Mouse (Mus musculus) ES-CJ7 (cell line): Measurements from ENCODE around the gene Oas1e.

Source experiments
- DNase-seq: peaks from one replicate; pipeline ENCODE4 v3.0.0; 2011; ENCODE audit warnings: low read depth, low spot score

Oas1e gene

DNA sequence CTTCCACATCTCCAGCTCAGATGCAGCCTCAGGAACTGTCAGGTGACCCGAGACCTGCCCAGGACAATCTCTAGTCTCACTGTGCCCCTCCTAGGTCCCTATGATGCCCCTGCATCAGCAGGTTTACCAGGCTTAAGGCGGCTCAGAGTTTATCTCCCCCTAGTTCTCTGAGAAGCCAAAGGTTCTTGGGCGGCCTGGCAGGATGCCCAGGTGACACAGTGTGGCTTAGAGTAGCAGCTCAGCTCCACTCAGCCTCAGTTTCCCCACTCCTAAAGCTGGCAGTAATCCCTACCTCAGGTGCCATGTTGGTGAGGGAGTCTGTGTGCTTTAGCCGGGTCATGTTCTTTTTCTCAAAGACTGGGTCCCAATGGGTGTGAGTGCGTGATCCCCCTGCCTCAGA, 18.5 kb downstream of the Oas1e start:
- DNase-seq: no peak

DNA sequence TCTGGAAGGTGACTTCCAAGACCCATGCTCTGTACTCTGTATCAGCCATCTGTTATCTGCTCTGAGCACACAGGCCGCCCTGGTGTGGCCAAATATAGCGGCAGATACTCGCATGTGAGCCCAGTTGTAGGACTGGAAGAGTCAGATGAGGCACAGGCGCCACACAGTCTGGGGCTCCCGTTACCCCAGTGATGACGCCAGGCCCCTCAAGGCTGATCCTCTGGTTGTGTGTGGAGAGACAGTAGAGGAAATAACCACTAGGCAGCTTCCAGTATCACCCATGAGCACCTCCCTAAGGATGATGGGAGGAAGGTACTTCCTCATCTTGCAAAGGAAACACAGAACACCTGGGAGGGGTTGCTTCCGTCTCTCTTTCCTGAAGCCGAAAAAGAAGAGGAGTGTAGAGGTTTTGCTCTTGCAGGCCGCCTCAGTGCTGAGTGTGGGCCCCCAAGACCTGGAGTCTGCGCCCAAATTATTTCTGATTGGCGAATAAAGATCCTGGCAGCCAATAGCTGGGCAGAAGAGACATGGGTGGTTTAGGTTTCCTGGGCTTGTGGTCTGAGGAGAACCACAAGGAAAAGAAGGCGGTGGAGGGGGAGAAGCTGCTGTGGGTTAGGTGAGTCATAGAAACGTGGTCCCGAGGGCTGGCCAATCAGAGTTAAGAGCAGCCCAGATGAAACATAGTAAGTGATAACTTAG, 19.9 kb downstream of the Oas1e start:
- DNase-seq: no peak

DNA sequence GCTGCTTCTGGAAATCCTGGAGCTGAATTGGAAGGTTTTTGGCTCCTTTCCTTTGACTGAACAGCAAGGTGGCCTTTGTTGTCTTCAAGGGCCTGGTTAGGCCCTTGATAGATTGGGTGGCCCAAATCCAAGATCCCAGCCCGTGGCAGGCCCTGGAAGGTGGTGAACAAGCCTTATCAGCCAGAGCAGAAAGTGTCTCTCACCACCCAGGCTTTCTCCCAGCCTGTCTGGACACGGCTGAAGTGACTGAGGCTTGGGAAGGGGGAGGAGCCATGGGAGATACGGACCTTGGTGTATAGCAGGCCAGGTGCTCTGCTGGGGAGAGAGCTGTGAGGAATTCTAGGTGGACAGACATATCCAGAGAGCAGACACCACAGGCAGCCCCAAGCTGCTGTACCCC, 25.9 kb downstream of the Oas1e start:
- no peak for DNase-seq

DNA sequence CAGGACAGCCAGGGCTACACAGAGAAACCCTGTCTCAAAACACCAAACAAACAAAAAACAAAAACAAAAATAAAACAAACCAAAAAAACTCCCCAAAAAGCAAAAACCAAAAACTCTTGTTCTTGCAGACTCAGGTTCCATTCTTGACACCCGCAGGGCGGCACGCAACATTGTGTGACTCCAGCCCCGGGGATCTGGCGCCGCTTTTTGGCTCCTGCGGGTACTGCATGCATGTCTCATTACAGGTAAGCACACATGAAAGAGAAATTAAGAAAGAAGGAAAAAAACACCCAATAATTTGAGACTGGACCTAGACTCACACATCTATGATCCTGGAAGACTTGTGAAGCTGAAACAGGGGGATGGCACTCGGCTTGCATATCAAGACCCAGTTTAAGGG, 30.3 kb downstream of the Oas1e start:
- peak; percentile 53 for DNase-seq

DNA sequence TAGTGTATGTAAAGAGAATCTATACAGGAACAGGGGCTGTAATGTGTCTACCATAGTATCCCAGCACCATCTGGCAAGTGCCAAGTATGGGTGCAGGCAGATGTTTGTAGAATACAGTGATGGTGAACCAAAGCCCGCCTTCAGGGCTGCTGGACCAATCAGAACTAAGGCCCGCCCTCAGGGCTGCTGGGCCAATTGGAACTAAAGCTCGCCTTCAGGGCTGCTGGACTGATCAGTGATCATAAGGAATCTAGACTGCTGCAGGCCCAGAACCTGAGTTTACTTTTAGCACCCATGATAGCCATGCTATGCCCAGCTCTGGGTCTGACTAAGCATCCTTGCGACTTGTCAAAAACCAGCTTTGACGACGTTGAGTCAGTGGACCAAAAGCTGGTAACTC, 33.4 kb downstream of the Oas1e start:
- peak; percentile 73 for DNase-seq

DNA sequence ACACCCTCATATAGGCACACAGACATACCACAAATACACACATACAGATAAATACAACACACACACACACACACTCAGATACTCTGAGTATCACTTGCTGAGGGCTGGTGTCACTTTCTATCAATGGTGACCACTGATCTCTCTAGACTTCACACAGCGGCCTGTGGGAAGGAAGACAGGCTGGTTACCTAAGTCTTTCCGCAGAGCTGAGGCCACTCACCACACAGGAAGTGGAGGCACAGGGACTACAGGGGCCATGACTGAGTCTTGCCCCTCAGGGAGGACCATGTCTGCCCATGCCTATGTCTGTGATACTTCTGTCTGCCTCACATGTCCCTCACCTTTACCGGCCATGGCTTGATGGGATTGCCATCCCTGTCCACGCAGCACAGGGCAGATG, 41.1 kb downstream of the Oas1e start:
- no peak for DNase-seq

DNA sequence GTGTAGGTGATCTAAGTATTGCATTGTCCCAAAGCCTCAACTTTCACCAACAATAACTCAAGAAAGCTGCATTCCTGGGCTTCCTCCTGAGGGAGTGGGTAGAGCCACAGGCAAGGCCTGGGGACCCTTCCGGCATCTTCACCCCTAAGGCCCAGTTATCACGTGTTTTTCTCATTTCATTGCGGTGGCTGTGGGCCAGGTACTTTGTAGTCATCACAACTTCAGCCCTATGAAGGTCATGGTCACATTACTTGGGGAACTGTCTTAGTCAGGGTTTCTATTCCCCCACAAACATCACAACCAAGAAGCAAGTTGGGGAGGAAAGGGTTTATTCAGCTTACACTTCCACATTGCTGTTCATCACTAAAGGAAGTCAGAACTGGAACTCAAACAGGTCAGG, 42.5 kb downstream of the Oas1e start:
- no peak for DNase-seq

DNA sequence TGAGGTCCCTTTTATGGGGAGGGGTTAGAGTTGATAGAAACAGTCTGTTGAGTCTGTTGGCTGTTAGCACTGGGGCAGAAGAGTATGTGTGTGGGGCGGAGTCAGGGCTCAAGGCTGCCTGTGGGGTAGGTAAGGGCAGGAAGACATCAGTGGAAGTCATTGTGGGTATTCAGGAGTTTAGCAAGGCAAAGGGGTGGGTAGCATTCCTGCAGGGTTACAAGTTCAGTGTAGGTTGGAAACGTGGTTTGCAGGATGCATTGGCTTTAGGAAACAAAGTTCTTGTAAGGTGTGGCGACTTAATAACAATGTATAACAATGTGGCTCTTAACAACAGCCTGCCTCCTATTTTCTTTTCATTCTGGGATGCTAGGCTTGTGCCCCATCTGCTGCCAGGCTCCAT, 44.1 kb downstream of the Oas1e start:
- DNase-seq: peak; percentile 71

- DNase-seq: no peak
Observed at GRCm38 (mm10) chr5:120749688-120750087, 45.6 kb downstream of the Oas1e start, which contains the start of gene Oas2. Oas2 (minus strand) TSS chr5:120749853.

GRCm38 (mm10) chr5:120746451-120746850, 48.9 kb downstream of the Oas1e start:
- peak; percentile 69 for DNase-seq

DNA sequence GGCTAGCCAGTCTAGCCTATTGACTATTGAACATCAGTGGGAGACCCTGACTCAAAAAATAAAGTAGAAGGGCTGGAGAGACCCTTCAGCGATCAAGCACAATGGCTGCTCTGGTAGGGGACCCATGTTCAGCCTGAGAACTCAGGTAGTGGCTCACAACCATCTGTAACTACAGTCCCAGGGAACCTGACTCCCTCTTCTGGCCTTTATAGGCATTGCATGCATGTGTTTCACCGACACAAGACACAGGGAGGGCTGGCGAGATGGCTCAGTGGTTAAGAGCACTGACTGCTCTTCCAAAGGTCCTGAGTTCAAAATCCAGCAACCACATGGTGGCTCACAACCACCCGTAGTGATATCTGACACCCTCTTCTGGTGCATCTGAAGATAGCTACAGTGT, 53.2 kb downstream of the Oas1e start:
- DNase-seq: peak; percentile 89
